Mouse (Mus musculus): ENCODE results near the gene Eva1a.

Eva1a gene

DNA sequence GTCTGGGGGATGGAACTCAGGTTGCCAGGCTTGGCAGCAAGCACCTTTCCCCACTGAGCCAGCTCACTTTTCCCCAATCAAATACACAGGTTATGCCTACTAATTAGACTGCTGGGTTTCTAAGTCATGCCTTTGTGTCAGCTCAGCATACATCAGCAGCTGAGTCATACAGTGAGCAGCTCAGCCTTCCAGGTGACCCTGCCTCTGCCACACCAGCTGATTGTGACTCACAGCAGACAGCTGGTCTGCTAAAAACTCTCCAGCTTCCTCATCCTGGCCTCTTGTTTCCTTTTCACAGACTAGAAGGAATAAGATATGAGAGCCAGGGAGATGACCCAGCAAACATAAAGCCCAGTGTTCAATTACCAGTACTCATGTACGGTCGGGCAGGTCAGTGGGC, 84.3 kb downstream of the Eva1a start:
- DNase-seq (ENCODE audit: low read depth, low spot score), result no peak

DNA sequence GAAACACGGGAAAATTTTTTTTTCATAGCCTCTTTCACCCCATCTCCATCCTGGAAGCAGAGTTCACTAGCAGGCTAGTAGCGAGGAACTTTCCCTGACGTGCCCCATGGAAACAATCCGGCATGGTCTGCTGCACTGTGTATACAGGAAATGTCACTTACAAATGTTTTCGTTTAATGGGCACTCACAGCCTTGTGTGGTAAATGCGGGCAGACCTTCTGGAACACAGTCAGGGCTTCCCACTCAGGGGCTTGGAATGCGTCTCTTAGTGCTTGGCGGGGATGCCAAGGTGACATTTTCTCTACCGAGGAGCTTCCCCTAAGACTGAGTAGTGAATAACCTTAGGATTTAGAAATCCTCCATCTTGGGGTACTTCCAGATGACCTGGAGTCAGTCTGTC, 87.0 kb downstream of the Eva1a start:
- DNase-seq (ENCODE audit: low read depth, low spot score), result no peak

DNA sequence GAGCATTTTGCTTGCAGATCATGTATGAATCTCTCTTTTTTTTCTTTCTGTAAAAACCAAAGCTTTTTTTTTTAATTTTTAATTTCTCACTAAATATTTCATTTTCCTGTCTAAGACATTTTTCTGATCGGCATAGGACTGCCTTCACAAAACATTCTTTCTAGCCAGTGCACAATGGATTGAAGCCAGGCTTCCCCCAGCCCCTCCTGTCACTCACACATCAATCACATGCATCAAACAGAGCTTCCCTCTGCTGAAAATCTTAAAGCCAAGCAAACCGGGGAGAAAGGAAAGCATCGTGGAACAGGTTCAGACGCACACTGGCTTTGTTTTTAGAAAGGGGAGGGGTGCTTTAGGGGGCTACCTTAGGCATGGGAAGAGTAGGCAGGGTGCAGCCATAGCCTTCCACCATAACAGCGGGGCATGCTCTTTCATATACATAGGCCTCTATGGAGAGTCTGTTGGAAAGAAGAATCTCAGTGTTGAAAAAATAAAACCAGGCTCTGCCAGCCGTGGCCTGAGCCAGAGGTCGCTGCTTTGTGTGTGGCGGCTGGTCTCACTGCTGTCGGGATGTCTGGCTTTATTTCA, 88.9 kb downstream of the Eva1a start:
- no peak for DNase-seq (ENCODE audit: low read depth, low spot score)

DNA sequence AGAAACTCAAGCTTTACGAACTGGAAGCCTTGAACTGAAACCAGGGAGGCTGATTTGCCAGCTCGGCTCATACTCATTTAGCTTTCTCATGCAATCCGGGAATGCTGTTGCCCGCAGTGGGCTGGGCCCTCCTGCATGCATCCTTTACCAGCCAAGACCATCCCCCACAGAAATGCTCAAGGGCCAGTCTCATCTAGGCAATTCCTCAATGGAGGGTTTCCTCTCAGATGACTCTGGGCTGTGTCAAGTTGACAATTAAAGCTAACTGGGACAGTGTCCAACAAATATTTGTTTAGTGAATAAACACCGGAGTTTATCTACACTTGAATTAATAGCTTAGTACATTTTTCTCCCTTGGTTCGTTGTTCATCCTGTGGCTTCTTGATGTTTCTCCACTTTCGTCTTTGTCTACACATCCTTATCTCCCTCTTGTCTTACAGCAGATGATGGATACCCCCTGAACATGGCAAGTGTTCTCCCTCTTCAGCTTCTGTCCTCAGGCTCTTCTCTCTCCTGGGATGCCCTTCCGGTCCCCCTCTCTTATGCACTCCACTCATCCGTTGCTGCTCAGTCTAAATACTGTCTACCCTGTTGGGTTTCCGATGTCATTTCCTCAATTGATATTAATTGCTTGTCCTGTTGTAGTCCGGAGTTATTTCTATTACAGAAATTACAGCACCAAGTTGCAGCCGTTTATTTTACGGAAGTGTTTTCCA, 92.2 kb downstream of the Eva1a start:
- no peak for DNase-seq (ENCODE audit: low read depth, low spot score)

DNA sequence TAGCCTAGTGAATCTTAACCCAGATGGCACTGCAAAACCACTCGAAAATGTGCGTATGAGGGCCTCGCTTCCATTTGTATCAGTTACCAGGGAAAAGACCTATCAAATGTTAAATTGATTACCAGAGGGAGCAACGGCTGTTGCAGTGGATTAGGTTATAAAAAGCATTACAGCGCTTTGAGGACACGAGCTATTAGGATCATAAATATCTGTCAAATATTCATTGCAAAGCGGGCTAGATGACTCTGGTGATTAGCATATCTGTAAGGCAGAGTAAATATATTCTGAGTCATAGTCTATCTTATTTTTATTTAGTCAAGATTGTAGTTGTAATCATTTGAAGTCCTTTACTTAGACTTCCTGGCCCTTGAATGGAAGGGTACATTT, 92.7 kb downstream of the Eva1a start:
- no peak for DNase-seq (ENCODE audit: low read depth, low spot score)

DNA sequence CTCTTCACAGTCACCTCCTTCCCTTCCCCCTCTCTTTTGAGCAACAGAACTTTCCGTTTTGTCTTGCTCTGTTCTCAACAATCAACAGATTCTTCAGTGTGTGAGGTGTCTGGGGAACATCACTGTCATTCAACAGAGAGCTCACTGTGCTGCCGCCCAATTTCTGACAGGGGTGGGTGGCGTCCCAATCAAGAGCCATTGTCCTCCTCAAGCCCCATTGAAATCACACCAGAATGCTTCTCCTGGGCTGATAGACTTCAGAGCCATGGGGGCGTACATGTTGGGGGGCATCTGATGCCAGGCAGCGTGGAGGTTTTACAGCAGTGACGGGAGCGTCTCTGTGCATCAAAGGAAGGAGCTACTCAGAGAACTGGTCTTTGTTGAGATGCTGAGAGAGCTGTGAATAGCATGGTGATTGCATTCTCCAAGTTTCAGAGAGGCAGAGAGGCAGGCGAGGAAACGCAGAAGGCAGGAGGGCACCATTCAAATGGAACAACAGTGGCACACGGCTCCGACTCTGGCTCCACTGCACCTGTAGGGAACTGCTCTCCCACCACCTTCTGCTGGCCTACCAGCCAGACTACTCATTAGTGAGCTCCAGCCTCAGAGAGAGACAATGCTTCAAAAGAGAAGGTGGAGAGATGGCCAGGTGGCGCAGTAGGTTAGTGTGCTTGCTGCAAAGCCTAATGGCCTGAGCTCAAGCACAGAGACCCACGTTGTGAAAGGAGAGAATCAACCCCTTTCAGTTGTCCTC, 95.3 kb downstream of the Eva1a start:
- DNase-seq (ENCODE audit: low read depth, low spot score), result no peak
